Comparison of ENCODE assay signal across 21 mouse cellular contexts in genomic region chr12:88644281-88644680, GRCm38 (mm10).
DNase-seq lines count a peak whose midpoint lies in the region; ATAC-seq lines count a peak whose summit lies in the region.
"Had no signal": no experiment of that assay in that cellular context is flagged by ENCODE, and none has a peak within 500 bp of the region (broad histone marks: within the 10 kb centered on the region; RNA-seq: fewer than 3 reads in every experiment).

No protein-coding gene starts in this region.

- 0 out of 2 replicates have a peak, but pooled peaks have one; percentile 22 for ATAC-seq in heart, embryonic 11.5 days (replicated peaks; ENCODE audit: insufficient number of reproducible peaks, low FRiP score, low TSS enrichment)
- ATAC-seq: activated CD4-positive, CD25-positive, alpha-beta regulatory T cell, adult 4 months; CD4-positive, CD25-positive, alpha-beta regulatory T cell, adult 4 months; forebrain, embryonic 13.5 days; forebrain, embryonic 15.5 days; forebrain, postnatal 0 days; Patski had no signal

- no peaks in the 10 kb centered on the region for H3K9me3 ChIP-seq in heart, embryonic 11.5 days (replicated peaks; ENCODE audit: control insufficient read depth, low read length)
- H3K9me3 ChIP-seq: forebrain, embryonic 13.5 days; forebrain, embryonic 15.5 days; G1E had no signal

- H3K4me1 ChIP-seq in heart, embryonic 11.5 days (ENCODE audit: control insufficient read depth, insufficient read depth, low read length) = no peaks in the 10 kb centered on the region
- H3K4me1 ChIP-seq: forebrain, embryonic 13.5 days; forebrain, embryonic 15.5 days had no signal

- H3K4me3 ChIP-seq in heart, embryonic 11.5 days (ENCODE audit: low read depth, low read length) = no peak overlapping the region
- H3K4me3 ChIP-seq: forebrain, embryonic 13.5 days; forebrain, embryonic 15.5 days had no signal

- DNase-seq in cerebellum, adult 9-11 months = peak; percentile 2
- DNase-seq in cerebellum, adult 11-12 months = no peak
- peak; percentile 2 to 28 for DNase-seq in cerebellum, postnatal 14 days
- no peak for DNase-seq in cerebellum, adult 8-10 months
- DNase-seq in heart, postnatal 25 days (ENCODE audit: low spot score) = no peak
- DNase-seq in retina, postnatal 1 day = peak; percentile 93
- no peak for DNase-seq in spleen, postnatal 10 days (ENCODE audit: low spot score in 2 of 2)
- DNase-seq: adrenal gland, adult 8-10 months; adrenal gland, postnatal 14 days; adrenal gland, postnatal 36 days; B cell, adult 2 months; cerebellum, postnatal 25 days; forebrain, postnatal 0 days had no signal

- H3K36me3 ChIP-seq in heart, embryonic 11.5 days (ENCODE audit: control insufficient read depth, insufficient read depth, low read length) = no peaks in the 10 kb centered on the region
- H3K36me3 ChIP-seq: forebrain, embryonic 15.5 days; G1E had no signal

- H3K9ac ChIP-seq in heart, embryonic 11.5 days (ENCODE audit: low read depth, low read length) = no peak overlapping the region
- H3K9ac ChIP-seq: forebrain, embryonic 13.5 days; forebrain, embryonic 15.5 days; forebrain, postnatal 0 days had no signal

- H3K27me3 ChIP-seq in heart, embryonic 11.5 days (ENCODE audit: control insufficient read depth, insufficient read depth, low read length) = no peaks in the 10 kb centered on the region
- H3K27me3 ChIP-seq: CH12.LX; forebrain, embryonic 13.5 days; forebrain, embryonic 15.5 days; Patski had no signal

- no peak overlapping the region for H3K27ac ChIP-seq in heart, embryonic 11.5 days (ENCODE audit: low read depth, low read length)
- H3K27ac ChIP-seq: forebrain, embryonic 13.5 days; forebrain, embryonic 15.5 days had no signal

- intact Hi-C loops in heart, postnatal 25 days (cut with DNase I) = no loop called here

- H3K4me2 ChIP-seq in heart, embryonic 11.5 days = no peak overlapping the region
- H3K4me2 ChIP-seq: forebrain, embryonic 13.5 days; forebrain, embryonic 15.5 days had no signal

Comparison
In these comparisons a context has a peak if more than half of its experiments do, and no peak if none do; other contexts are left out.
1. DNase-seq: peak in cerebellum, adult 9-11 months (single experiment), cerebellum, postnatal 14 days (2 of 2) and retina, postnatal 1 day (single experiment); none in cerebellum, adult 11-12 months (single experiment), cerebellum, adult 8-10 months (single experiment), heart, postnatal 25 days (single experiment) and spleen, postnatal 10 days (0 of 2).